Mouse (Mus musculus) subcutaneous adipose tissue, adult 2 months (tissue): ENCODE data around the gene Tap1. TPM values are rescaled to one million over a fixed set of nuclear protein-coding genes. Genes with fewer than 3 reads are reported as not detected.

Experiments used
- polyA plus RNA-seq: library from polyadenylated mRNA; depleted of rRNA; stranded (reverse); fragments of >200 nt; gene quantifications from 2 replicates; pipeline ENCODE4 v1.2.3, GENCODE M21; 2012; ENCODE audit warnings: low replicate concordance; rRNA removed

Gene Tap1
- polyA plus RNA-seq, result 50.0 and 54.7 TPM in 2 replicates

GRCm38 (mm10) chr17:34187261-34187916 lies at the start of gene Tap1, which contains the start of gene Psmb9:
Gene Tap1 (plus strand): TSS chr17:34187553.
Gene Psmb9 (minus strand): TSS chr17:34187764.

GRCm38 (mm10) chr17:34143033-34143432 lies 44.3 kb upstream of the Tap1 start, which contains the start of gene H2-DMb2:
Gene H2-DMb2 (plus strand): TSS chr17:34143307.

GRCm38 (mm10) chr17:34152923-34153322 lies 34.4 kb upstream of the Tap1 start, which contains the start of gene H2-DMb1:
Gene H2-DMb1 (plus strand): TSS chr17:34153072.

GRCm38 (mm10) chr17:34196941-34197894 lies 9.9 kb downstream of the Tap1 start, which contains the start of gene Psmb8:
Gene Psmb8 (plus strand): TSS chr17:34197721.

GRCm38 (mm10) chr17:34203444-34203843 lies 16.1 kb downstream of the Tap1 start, which contains the start of gene Tap2:
Gene Tap2 (plus strand): TSS chr17:34203527.

GRCm38 (mm10) chr17:34238706-34239105 lies 51.4 kb downstream of the Tap1 start, which contains the start of gene H2-Ob:
Gene H2-Ob (plus strand): TSS chr17:34238903.

Other genes with a start within 250 kb of the Tap1 start
- 29.4 and 29.5 TPM in 2 replicates for gene Pfdn6, start 247.2 kb upstream of the Tap1 start, polyA plus RNA-seq
- gene Wdr46, start 246.9 kb upstream of the Tap1 start, polyA plus RNA-seq, result 15.8 and 36.0 TPM in 2 replicates
- 6.6 and 9.0 TPM in 2 replicates for gene B3galt4, start 236.1 kb upstream of the Tap1 start, polyA plus RNA-seq
- gene Vps52, start 231.7 kb upstream of the Tap1 start, polyA plus RNA-seq, result 65.8 and 76.5 TPM in 2 replicates
- 464 and 878 TPM in 2 replicates for gene Rps18, start 231.6 kb upstream of the Tap1 start, polyA plus RNA-seq
- gene H2-K1, start 187.2 kb upstream of the Tap1 start, polyA plus RNA-seq, result 3,046 and 5,899 TPM in 2 replicates
- 31.6 and 54.8 TPM in 2 replicates for gene Ring1, start 162.9 kb upstream of the Tap1 start, polyA plus RNA-seq
- 86.6 and 99.6 TPM in 2 replicates for gene H2-Ke6, start 159.5 kb upstream of the Tap1 start, polyA plus RNA-seq
- 134 and 217 TPM in 2 replicates for gene Slc39a7, start 155.9 kb upstream of the Tap1 start, polyA plus RNA-seq
- gene Rxrb, start 155.7 kb upstream of the Tap1 start, polyA plus RNA-seq, result 48.9 and 66.9 TPM in 2 replicates
- gene Col11a2, start 148.1 kb upstream of the Tap1 start, polyA plus RNA-seq, result 0.62 and 1.1 TPM in 2 replicates
- 1.5 and 8.0 TPM in 2 replicates for gene H2-Oa, start 95.2 kb upstream of the Tap1 start, polyA plus RNA-seq
- 57.9 and 70.0 TPM in 2 replicates for gene H2-DMa, start 68.0 kb upstream of the Tap1 start, polyA plus RNA-seq
- gene Brd2, start 64.9 kb upstream of the Tap1 start, polyA plus RNA-seq, result 90.8 and 138 TPM in 2 replicates
- gene H2-DMb2, start 44.2 kb upstream of the Tap1 start, polyA plus RNA-seq, result 4.7 and 9.3 TPM in 2 replicates
- 81.8 and 86.9 TPM in 2 replicates for gene H2-DMb1, start 34.5 kb upstream of the Tap1 start, polyA plus RNA-seq
- gene Psmb9, start 211 bp downstream of the Tap1 start, polyA plus RNA-seq, result 69.5 and 80.5 TPM in 2 replicates
- gene Psmb8, start 10.2 kb downstream of the Tap1 start, polyA plus RNA-seq, result 118 and 150 TPM in 2 replicates
- 59.2 and 66.5 TPM in 2 replicates for gene Tap2, start 16.0 kb downstream of the Tap1 start, polyA plus RNA-seq
- gene H2-Ob, start 51.4 kb downstream of the Tap1 start, polyA plus RNA-seq, result 4.2 and 6.1 TPM in 2 replicates
- gene H2-Ab1, start 70.1 kb downstream of the Tap1 start, polyA plus RNA-seq, result 701 and 1,325 TPM in 2 replicates
- 503 and 676 TPM in 2 replicates for gene H2-Aa, start 100.3 kb downstream of the Tap1 start, polyA plus RNA-seq
- gene H2-Eb1, start 118.3 kb downstream of the Tap1 start, polyA plus RNA-seq, result 257 and 334 TPM in 2 replicates
- 0.09 and 0.17 TPM in 2 replicates for gene H2-Eb2, start 138.1 kb downstream of the Tap1 start, polyA plus RNA-seq
- gene Btnl2, start 167.3 kb downstream of the Tap1 start, polyA plus RNA-seq, result 1.3 TPM in 2 replicates
- not detected in 2 replicates for gene Btnl1, start 189.6 kb downstream of the Tap1 start, polyA plus RNA-seq
- 0.94 and 1.8 TPM in 2 replicates for gene BC051142, start 211.3 kb downstream of the Tap1 start, polyA plus RNA-seq